Mouse (Mus musculus) MEL (cell line): ENCODE results near the gene Dnaja3. TPM values are rescaled to one million over a fixed set of nuclear protein-coding genes. Genes with fewer than 3 reads are reported as not detected.

ENCODE experiments used
- DNase-seq: peaks from one replicate; pipeline ENCODE4 v3.0.0; 2011; ENCODE audit warnings: low read depth, low spot score
- H3K27ac ChIP-seq: 2 replicates; pipeline ENCODE4 v1.5.1; 2012; ENCODE audit warnings: low read depth, mild to moderate bottlenecking, control low read depth, low read length, moderate library complexity; ENCODE audit not compliant: control insufficient read depth
- H3K27me3 ChIP-seq, 2 experiments: fragments of 150-350 bp in 1 of 2; sonication (generic) in 1 of 2; 2 replicates each; pipeline ENCODE4 v1.6.1; 2012; ENCODE audit warnings: low read length in 2 of 2, mild to moderate bottlenecking in 2 of 2, improper control_type of control experiment in 1 of 2, moderate library complexity in 1 of 2; ENCODE audit not compliant: insufficient read depth in 2 of 2, control insufficient read depth in 1 of 2
- H3K36me3 ChIP-seq, 2 experiments: 2 replicates each; pipeline ENCODE4 v1.6.1; 2012 to 2014; ENCODE audit warnings: low read length in 2 of 2, improper control_type of control experiment in 1 of 2, inconsistent platforms in 1 of 2, mild to moderate bottlenecking in 1 of 2; ENCODE audit not compliant: insufficient read depth in 2 of 2, control insufficient read depth in 1 of 2
- H3K4me1 ChIP-seq, 2 experiments: fragments of 150-350 bp in 1 of 2; sonication (generic) in 1 of 2; 2 replicates each; pipeline ENCODE4 v1.6.1; 2012; ENCODE audit warnings: low read length in 2 of 2, improper control_type of control experiment in 1 of 2, mild to moderate bottlenecking in 1 of 2; ENCODE audit not compliant: insufficient read depth in 2 of 2, control insufficient read depth in 1 of 2
- H3K4me3 ChIP-seq, 2 experiments: fragments of 150-350 bp in 1 of 2; sonication (generic) in 1 of 2; 2 replicates each; pipeline ENCODE4 v1.5.1; 2012; ENCODE audit warnings: low read depth in 2 of 2, low read length in 2 of 2, mild to moderate bottlenecking in 2 of 2, moderate library complexity in 2 of 2, control low read depth in 1 of 2, improper control_type of control experiment in 1 of 2; ENCODE audit not compliant: control insufficient read depth in 1 of 2, insufficient read depth in 1 of 2
- H3K79me2 ChIP-seq: 2 replicates; pipeline ENCODE4 v1.6.1; 2012; ENCODE audit warnings: mild to moderate bottlenecking, low read length, moderate library complexity; ENCODE audit not compliant: control insufficient read depth, poor library complexity, insufficient read depth
- H3K9ac ChIP-seq: 2 replicates; pipeline ENCODE4 v1.6.1; 2012; ENCODE audit warnings: low read depth, mild to moderate bottlenecking, control low read depth, low read length, moderate library complexity; ENCODE audit not compliant: control insufficient read depth, poor library complexity, severe bottlenecking
- H3K9me3 ChIP-seq: fragments of 150-350 bp; sonication (generic); replicated peaks from 2 replicates; pipeline ENCODE4 v1.6.1; 2012; ENCODE audit warnings: mild to moderate bottlenecking, low read length, improper control_type of control experiment, moderate library complexity; ENCODE audit not compliant: insufficient read depth
- BHLHE40 ChIP-seq: IDR thresholded peaks from 2 replicates; pipeline ENCODE4 v1.6.1; 2012; ENCODE audit warnings: low read depth, mild to moderate bottlenecking, inconsistent platforms, low read length, improper control_type of control experiment, borderline replicate concordance
- CHD2 ChIP-seq: IDR thresholded peaks from 2 replicates; pipeline ENCODE4 v1.6.1; 2011; ENCODE audit warnings: low read length, improper control_type of control experiment
- ELF1 ChIP-seq: IDR thresholded peaks from 2 replicates; pipeline ENCODE4 v1.6.1; 2014; ENCODE audit warnings: low read depth, mild to moderate bottlenecking, inconsistent platforms, low read length, improper control_type of control experiment, moderate library complexity
- ETS1 ChIP-seq: IDR thresholded peaks from 2 replicates; pipeline ENCODE4 v1.6.1; 2012; ENCODE audit warnings: low read depth, mild to moderate bottlenecking, inconsistent platforms, low read length, improper control_type of control experiment, moderate library complexity
- GATA1 ChIP-seq: IDR thresholded peaks from 2 replicates; pipeline ENCODE4 v1.6.1; 2011; ENCODE audit warnings: low read depth, low read length, improper control_type of control experiment
- HCFC1 ChIP-seq: IDR thresholded peaks from 2 replicates; pipeline ENCODE4 v1.6.1; 2012; ENCODE audit warnings: low read depth, mild to moderate bottlenecking, inconsistent platforms, low read length, improper control_type of control experiment, moderate library complexity
- JUND ChIP-seq: IDR thresholded peaks from 2 replicates; pipeline ENCODE4 v1.6.1; 2011; ENCODE audit warnings: low read depth, mild to moderate bottlenecking, improper control_type of control experiment, low read length
- MAFK ChIP-seq: IDR thresholded peaks from 2 replicates; pipeline ENCODE4 v1.6.1; 2011; ENCODE audit warnings: low read depth, mild to moderate bottlenecking, low read length, improper control_type of control experiment, borderline replicate concordance
- MAX ChIP-seq: IDR thresholded peaks from 2 replicates; pipeline ENCODE4 v1.6.1; 2011; ENCODE audit warnings: low read length, improper control_type of control experiment
- MYB ChIP-seq: IDR thresholded peaks from 2 replicates; pipeline ENCODE4 v1.6.1; 2011; ENCODE audit warnings: mild to moderate bottlenecking, low read depth, low read length, improper control_type of control experiment
- MYC ChIP-seq: IDR thresholded peaks from 2 replicates; pipeline ENCODE4 v1.6.1; 2011; ENCODE audit warnings: low read depth, mild to moderate bottlenecking, low read length, improper control_type of control experiment, moderate library complexity
- NELFE ChIP-seq: IDR thresholded peaks from 2 replicates; pipeline ENCODE4 v1.6.1; 2011; ENCODE audit warnings: low read depth, low read length, improper control_type of control experiment
- POLR2A ChIP-seq, 2 experiments: IDR thresholded peaks; 2 replicates each; pipeline ENCODE4 v1.6.1; 2011 to 2012; ENCODE audit warnings: low read length in 2 of 2, mild to moderate bottlenecking in 2 of 2, control low read depth in 1 of 2, improper control_type of control experiment in 1 of 2, low read depth in 1 of 2, moderate library complexity in 1 of 2; ENCODE audit not compliant: control insufficient read depth in 1 of 2, insufficient read depth in 1 of 2, poor library complexity in 1 of 2
- POLR2AphosphoS2 ChIP-seq: IDR thresholded peaks from 2 replicates; pipeline ENCODE4 v1.6.1; 2011; ENCODE audit warnings: low read length, improper control_type of control experiment
- POLR2AphosphoS5 ChIP-seq: IDR thresholded peaks from 2 replicates; pipeline ENCODE4 v1.6.1; 2012; ENCODE audit warnings: low read depth, borderline replicate concordance, mild to moderate bottlenecking, inconsistent platforms, low read length, moderate library complexity, mixed read lengths
- UBTF ChIP-seq: IDR thresholded peaks from 2 replicates; pipeline ENCODE4 v1.6.1; 2012; ENCODE audit warnings: low read depth, mild to moderate bottlenecking, inconsistent platforms, low read length, improper control_type of control experiment, moderate library complexity, borderline replicate concordance; ENCODE audit not compliant: insufficient read depth
- ZMIZ1 ChIP-seq: IDR thresholded peaks from 2 replicates; pipeline ENCODE4 v1.6.1; 2012; ENCODE audit warnings: low read depth, mild to moderate bottlenecking, inconsistent platforms, low read length, improper control_type of control experiment, moderate library complexity
- ZNF384 ChIP-seq: IDR thresholded peaks from 2 replicates; pipeline ENCODE4 v1.6.1; 2012; ENCODE audit warnings: low read depth, mild to moderate bottlenecking, inconsistent platforms, low read length, improper control_type of control experiment
- polyA plus RNA-seq, 2 experiments: library from polyadenylated mRNA; stranded (reverse) in 1 of 2; unstranded in 1 of 2; fragments of >175 nt in 1 of 2; fragments of >200 nt in 1 of 2; gene quantifications; 2 replicates each; pipeline versions ENCODE4 v1.2.1 to v1.2.4; 2012; ENCODE audit warnings: low replicate concordance in 2 of 2, low read depth in 1 of 2; ENCODE audit not compliant: insufficient read length in 2 of 2, insufficient read depth in 1 of 2, missing spikeins in 1 of 2
- total RNA-seq: library from RNA; depleted of rRNA; stranded (reverse); fragments of 300-350 nt; gene quantifications from 2 replicates; pipeline ENCODE4 v1.2.3, GENCODE M21; 2012

Dnaja3 gene
- total and polyA plus RNA-seq, 3 experiments, result 91.8 to 94.3 TPM; not detected in 1

GRCm38 (mm10) chr16:4651081-4651480, 11.3 kb downstream of the Dnaja3 start:
- Histone ChIP-seq H3K4me1 (no peaks in the 10 kb centered on the region), H3K4me3 (no peak overlapping the region), H3K79me2 (no peaks in the 10 kb centered on the region), H3K27me3 (no peaks in the 10 kb centered on the region), H3K36me3 (no peaks in the 10 kb centered on the region), H3K27ac (no peak overlapping the region), H3K9ac (no peak overlapping the region), H3K9me3 (no peaks in the 10 kb centered on the region)
- DNase-seq, result no peak
- TF ChIP-seq MAFK (no peak), JUND (no peak), ETS1 (no peak), CHD2 (no peak), ZMIZ1 (no peak), UBTF (no peak), NELFE (no peak), ELF1 (no peak), POLR2AphosphoS5 (no peak), ZNF384 (no peak), BHLHE40 (no peak), MAX (no peak)

DNA sequence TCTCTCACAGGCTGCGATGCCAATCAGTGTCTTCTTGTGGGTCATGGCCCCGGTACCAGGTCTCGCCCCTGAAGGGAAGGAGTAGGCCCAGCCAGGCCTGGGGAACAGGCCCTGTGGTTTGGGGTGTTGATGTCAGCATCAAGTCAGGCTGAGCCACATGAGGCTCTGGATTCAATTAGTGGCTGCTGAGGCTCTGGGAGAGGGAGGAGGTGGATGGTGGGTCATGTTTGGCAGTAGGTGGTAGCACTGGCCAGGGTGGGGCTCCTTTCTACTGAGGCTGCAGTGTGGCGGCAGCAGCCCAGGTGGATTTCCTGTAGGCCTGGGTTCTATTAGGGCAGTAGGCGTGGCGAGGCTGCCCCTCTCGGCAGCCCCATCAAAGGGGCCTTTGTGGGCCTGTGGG, 11.8 kb downstream of the Dnaja3 start:
- Histone ChIP-seq H3K9me3 (no peaks in the 10 kb centered on the region), H3K36me3 (no peaks in the 10 kb centered on the region), H3K27ac (no peak overlapping the region), H3K4me3 (no peak overlapping the region), H3K27me3 (no peaks in the 10 kb centered on the region), H3K9ac (no peak overlapping the region), H3K79me2 (no peaks in the 10 kb centered on the region), H3K4me1 (no peaks in the 10 kb centered on the region)
- no peak for DNase-seq
- TF ChIP-seq NELFE (no peak), CHD2 (no peak), MAFK (no peak), POLR2AphosphoS2 (no peak), JUND (no peak), POLR2AphosphoS5 (no peak), MYC (no peak), ETS1 (no peak), HCFC1 (no peak), MYB (no peak), POLR2A (IDR thresholded peaks at IDR 0.05; ENCODE audit: control insufficient read depth in 1 of 2, insufficient read depth in 1 of 2, low read depth in 1 of 2, low read length in 2 of 2, poor library complexity in 1 of 2) (no peak), BHLHE40 (no peak), UBTF (no peak), GATA1 (no peak)
